Mouse (Mus musculus): ENCODE data around the gene Snap91.

- TF ChIP-seq EP300 (IDR thresholded peaks at IDR 0.05) (no peak), CTCF (IDR thresholded peaks at IDR 0.05) (no peak)
Measured at GRCm38 (mm10) chr9:86799099-86799498, 81.4 kb downstream of the Snap91 start.

Measured in lung, postnatal 0 days (tissue).